Mouse (Mus musculus) right cerebral cortex, postnatal 36 days (tissue): Measurements from ENCODE around the gene Fhad1.
A peak's percentile ranks its signal among the peaks of the same experiment; 100 is the strongest.

Experiments
- DNase-seq, 2 experiments: peaks; one replicate each; pipeline ENCODE4 v3.0.0; 2022; ENCODE audit warnings: low spot score in 2 of 2, mixed read lengths in 1 of 2

Fhad1 gene

GRCm38 (mm10) chr4:141931526-141931925 lies 83.4 kb downstream of the Fhad1 start:
- DNase-seq, result no peak

DNA sequence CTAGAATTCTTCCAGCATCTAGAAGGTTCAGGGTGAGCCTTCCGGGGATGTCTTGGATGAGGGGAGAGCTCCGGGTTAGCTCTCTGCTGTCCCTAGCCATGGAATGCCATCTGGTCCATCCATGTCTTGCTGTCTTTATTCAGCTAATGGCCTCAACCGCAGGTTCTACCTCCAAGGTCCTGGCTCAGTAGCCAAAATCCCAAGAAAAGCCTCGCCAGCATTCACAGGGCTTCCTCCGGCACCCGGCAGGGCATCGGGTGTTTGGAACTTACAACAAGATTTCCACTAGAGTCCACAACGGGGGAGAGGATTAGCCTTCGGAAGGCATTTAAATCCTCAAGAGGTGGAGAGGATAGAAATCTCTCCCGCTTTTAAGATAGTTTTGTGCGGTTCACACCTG lies 84.9 kb downstream of the Fhad1 start:
- no peak for DNase-seq

DNA sequence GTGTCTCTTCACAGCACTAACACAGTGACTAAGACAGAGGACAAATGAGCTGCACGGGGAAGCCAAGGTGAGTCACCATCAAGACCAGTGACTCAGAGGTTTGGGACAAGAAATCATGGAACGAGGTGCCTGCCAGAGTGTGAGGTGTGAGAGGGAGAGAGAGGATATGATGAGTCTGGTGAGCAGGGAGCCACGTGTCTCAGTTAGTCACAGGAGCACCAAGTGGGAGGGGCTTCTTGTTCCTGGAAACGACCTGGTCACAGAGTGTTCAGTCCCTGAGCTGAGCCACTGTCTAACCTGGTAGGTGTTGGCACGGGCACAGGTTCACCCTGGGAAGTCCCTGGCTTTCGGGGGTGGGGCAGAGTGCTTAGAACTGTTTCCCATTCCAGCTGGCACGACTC lies 86.0 kb downstream of the Fhad1 start:
- peak in 1 of 2 experiments; percentile 51 for DNase-seq

DNA sequence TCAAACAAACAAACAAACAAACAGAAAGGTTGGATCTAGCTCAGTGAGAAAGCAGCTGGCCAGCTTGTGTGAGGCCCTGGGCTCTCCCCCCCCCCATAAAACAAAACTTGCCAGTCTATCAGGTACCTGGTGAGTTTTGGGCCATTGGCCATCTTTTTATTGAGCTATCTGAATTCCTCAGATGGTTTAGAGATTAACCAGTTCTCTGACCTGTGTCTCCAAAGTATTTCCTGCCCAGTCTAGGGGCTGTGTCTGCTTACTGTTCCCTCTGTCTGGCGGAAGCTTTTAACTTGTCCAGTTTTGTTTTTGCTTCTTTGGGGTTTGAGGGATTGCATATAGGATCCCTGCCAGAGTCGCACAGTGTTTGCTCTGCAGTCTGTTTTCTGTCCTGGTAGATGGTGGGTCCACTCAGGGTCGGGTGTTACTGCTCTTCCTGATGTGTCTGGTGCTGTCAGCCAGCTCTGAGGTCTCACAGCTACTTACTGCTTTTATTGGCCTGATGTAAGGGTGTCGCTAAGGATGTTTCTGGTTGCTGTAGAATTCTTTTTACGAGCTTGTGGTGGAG lies 89.0 kb downstream of the Fhad1 start:
- no peak for DNase-seq

GRCm38 (mm10) chr4:141923961-141924360 lies 90.9 kb downstream of the Fhad1 start:
- DNase-seq, result no peak

DNA sequence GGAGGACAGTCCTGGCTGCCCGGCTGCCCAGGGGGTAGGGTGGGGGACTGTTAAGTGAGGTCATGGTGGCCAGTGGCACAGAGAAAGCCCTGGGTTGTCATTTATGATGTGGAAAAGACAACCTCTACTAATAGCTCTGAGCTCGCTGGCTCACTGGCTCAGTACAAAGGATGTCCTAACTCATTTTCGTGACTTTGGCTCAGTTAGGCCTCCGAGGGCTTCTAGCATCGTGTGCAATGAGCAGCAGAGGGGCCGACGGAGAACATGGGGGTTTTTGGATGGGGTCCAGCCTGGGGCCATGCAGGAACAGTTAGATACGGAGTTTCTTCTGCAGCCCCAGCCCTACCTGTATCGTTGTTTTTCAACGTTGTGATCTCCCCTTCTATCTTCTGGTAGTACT lies 94.5 kb downstream of the Fhad1 start:
- no peak for DNase-seq

DNA sequence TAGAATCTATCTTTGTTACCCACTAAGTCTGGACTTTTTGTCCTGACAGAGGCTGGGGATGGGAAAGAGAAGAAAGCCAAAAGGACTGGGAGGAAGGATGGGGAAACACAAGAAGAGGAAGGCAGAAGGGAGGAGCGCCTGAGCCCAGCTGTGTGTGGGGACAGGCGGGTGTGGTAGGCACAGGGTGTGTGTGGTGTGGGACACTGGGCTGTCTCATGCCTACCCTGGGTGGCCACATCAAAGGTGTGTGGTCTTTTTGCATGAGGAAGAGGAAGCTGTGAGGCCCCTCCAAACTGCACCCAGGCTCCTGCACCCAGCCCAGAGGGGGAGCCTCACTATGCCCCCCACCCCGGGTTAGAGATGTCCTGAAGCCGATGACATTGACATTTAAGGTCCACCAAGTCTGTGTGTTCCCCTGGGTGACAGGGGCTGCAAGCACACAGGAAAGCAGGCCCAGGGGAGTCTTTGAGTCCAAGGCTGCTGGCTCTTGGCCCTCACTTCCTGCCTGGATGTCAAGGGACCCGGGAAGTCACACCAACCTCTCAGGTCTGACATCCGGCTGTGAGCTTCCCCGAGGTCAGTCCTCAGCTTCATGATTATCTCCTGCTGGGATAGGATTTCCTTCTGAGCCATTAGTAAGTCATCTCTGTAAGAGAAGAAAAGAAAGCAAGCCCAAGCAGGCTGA lies 97.0 kb downstream of the Fhad1 start:
- DNase-seq, result no peak

DNA sequence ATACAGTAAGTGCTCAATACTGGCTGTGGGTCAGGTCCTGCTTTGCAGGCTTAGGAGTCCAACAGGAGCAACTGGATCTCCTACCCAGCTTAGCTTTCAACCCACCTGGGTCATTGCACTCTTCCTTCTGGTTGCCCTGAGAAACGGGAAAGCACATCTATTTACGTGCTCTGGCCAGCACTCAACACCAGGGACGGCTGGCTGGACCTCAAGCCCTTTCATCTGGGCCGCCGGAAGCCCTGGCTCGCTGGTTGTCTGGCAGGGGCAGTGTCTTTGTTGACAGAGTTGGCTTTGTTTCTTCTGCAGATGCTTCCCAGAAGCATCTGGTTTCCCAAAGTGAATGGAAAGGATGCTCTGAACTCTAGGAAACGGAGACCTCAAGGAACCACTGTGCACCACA lies 100.8 kb downstream of the Fhad1 start:
- peak in 1 of 2 experiments; percentile 14 for DNase-seq

GRCm38 (mm10) chr4:141913201-141913993 lies 101.5 kb downstream of the Fhad1 start:
- no peak for DNase-seq

DNA sequence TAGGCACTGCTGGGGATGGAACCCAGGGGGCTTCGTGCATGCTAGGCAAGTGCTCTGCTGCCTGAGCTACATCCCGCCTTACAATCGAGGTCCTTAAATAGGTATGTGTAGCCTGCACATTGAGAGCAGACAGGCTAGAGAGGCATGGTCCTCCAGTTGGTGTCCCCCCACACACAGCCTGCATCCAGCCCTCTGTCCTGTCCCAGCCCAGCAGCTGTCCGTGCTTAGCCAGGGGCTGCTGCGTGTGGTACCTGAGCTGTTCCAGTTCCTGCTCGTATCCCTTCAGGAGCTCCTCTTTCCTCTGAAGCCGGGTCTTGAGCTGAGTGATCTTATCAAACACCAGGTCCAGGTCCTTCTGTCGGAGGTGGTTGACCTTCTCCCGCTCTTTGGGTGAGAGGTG lies 110.2 kb downstream of the Fhad1 start:
- no peak for DNase-seq

DNA sequence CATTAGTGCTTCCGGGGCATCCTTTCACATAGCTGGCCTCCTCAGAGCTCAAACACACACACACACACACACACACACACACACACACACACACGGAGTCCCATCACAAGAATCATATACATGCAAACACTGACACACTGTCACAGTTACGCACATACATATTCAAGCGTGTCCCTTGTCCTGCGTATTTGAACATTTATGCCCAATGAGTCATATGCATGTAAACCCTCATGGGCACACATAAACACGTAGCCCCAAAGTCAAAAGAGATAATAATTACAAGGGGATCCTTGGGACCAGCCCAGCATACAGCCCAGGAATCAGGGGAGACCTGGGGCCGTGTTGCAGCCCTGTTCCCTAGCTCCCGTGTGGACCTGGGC lies 112.4 kb downstream of the Fhad1 start:
- no peak for DNase-seq

- DNase-seq, result no peak
Observed at GRCm38 (mm10) chr4:141901711-141902478, 113.0 kb downstream of the Fhad1 start.

DNA sequence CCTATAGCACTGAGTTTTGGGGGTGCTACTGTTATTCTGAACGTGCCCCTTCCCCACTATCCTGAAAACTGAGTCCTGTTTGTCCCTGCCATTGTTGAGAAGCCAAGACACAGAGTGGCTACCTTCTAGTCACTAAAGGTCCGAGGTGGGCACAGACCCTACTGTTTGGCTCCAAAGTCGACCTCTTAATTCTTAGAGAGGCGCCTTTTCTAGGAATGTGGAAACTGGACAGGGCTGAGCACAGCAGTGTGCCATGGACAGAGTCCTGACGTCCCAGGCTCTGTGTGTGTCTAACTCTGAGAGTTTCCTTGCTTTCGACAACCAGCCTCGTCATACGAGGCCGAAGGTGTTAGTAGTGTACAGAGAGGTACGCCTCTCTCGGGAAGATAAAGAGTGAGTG lies 114.5 kb downstream of the Fhad1 start:
- DNase-seq, result no peak

GRCm38 (mm10) chr4:141899936-141900335 lies 114.9 kb downstream of the Fhad1 start:
- no peak for DNase-seq

- no peak for DNase-seq
Observed at GRCm38 (mm10) chr4:141898905-141899304, 116.0 kb downstream of the Fhad1 start.

DNA sequence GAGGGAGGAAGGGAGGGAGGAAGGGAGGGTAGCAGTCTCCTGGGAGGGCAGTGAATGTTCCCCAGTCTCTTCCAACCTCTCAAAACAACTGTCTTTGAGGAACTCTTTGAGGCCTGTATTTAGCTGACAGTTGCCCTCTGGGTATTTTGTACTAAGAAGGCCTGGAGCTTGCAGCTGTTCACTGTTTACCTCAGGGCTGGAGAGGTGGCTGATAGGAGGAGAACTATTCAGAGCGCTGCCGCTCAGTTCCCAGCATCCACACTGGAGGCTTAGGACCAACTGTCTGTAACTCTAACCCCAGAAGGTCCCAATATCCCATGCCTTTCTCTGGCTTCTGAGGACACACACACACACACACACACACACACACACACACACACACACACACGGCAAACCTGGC lies 117.0 kb downstream of the Fhad1 start:
- no peak for DNase-seq

GRCm38 (mm10) chr4:141897225-141897624 lies 117.7 kb downstream of the Fhad1 start:
- DNase-seq, result no peak

DNA sequence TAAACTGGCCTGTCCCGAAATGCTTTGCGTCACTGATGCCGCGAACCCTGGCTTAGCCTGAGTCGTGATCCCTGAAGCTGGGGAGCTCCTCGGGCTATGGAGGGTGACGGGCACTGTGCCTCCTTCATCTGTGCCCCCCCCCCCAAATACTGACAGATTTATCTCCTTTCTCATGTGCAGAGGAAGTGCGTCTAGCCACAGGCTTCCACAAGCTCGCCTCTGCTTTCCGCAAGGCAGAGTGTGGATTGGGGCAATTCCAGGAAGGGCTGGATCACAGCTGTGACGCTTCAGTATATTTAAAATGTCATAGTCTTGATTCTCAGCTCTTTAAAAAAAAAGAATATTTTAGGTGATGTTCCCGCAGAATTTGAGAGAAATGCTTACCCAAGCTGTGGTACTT lies 119.1 kb downstream of the Fhad1 start:
- peak in 1 of 2 experiments; percentile 50 for DNase-seq

GRCm38 (mm10) chr4:141893157-141893784 lies 121.6 kb downstream of the Fhad1 start:
- no peak for DNase-seq

DNA sequence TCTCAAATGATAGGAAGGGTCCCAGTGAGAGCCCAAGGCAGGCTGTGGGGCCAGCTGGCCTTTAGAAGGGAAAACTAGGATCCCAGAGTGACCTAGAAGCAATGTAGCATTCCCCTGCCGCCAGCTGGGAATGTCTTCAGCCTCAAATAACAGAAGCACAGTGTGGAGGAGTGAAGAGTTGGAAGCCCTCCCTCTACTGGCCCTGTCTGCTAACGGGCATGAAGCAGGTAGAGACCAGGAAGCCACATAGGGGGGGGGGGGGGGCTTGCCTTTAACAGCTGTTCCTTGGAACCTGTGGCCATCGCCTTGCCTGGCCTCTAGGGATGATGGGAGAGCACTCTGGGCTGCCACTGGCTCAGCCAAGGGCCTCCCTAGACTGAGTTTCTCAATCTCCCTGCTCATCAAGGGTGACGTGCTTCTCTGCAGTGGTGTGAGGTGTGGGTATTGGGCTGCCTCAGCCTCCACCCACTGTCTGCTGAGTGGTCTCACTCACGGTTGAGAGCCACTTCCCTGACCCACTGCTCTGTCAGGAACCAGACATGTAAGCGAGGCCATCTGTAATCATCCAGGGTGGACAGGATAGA lies 128.4 kb downstream of the Fhad1 start:
- no peak for DNase-seq

GRCm38 (mm10) chr4:141885451-141885850 lies 129.4 kb downstream of the Fhad1 start:
- peak; percentile 65 to 80 for DNase-seq
